Mouse (Mus musculus): ENCODE data around the gene Sdhaf1. TPM values are rescaled to one million over a fixed set of nuclear protein-coding genes. Genes with fewer than 3 reads are reported as not detected.

Gene Sdhaf1
- polyA plus RNA-seq, 1 experiment from 2014 or later: 14.3 TPM

GRCm38 (mm10) chr7:30322865-30323264 lies 830 bp downstream of the Sdhaf1 start:
- Histone ChIP-seq H3K9me3 (no peaks in the 10 kb centered on the region), H3K36me3 (no peaks in the 10 kb centered on the region), H3K27me3 (replicated peaks) (no peaks in the 10 kb centered on the region), H3K4me1 (peaks cover 11% of the 10 kb centered on the region; the same call in 1 of the 2 replicates), H3K4me2 (peak overlapping the region; percentile 78), H3K9ac (no peak overlapping the region), H3K27ac (peak overlapping the region; percentile 92), H3K4me3 (replicated peaks) (peak overlapping the region; percentile 75)
- WGBS: 19% methylated on average over 6 of the region's 6 CpGs
- ATAC-seq (ENCODE audit: insufficient read depth, low FRiP score, low read depth): no peak

- H3K9me3 ChIP-seq: no peaks in the 10 kb centered on the region
- WGBS: 1% methylated on average over 20 of the region's 20 CpGs
- no peaks in the 10 kb centered on the region for H3K27me3 ChIP-seq (replicated peaks)
- ATAC-seq (ENCODE audit: insufficient read depth, low FRiP score, low read depth): peak; percentile 99
- peak overlapping the region; percentile 75 for H3K4me3 ChIP-seq (replicated peaks)
- no peaks in the 10 kb centered on the region for H3K36me3 ChIP-seq
- H3K4me1 ChIP-seq: peaks cover 11% of the 10 kb centered on the region; the same call in 1 of the 2 replicates
- H3K4me2 ChIP-seq: peak overlapping the region; percentile 78
- H3K27ac ChIP-seq: peak overlapping the region; percentile 93
- peak overlapping the region; percentile 60 for H3K9ac ChIP-seq
Measured at GRCm38 (mm10) chr7:30322285-30322667, 1.4 kb downstream of the Sdhaf1 start.

GRCm38 (mm10) chr7:30321539-30322284 lies 2.0 kb downstream of the Sdhaf1 start, which contains the start of gene E130208F15Rik:
TSS of gene E130208F15Rik (plus strand) at chr7:30321740.
- peak; percentile 59 for ATAC-seq (ENCODE audit: insufficient read depth, low FRiP score, low read depth)
- WGBS: under 1% methylated on average over 63 of the region's 63 CpGs
- no peaks in the 10 kb centered on the region for H3K27me3 ChIP-seq (replicated peaks)

GRCm38 (mm10) chr7:30320946-30321345 lies 2.7 kb downstream of the Sdhaf1 start:
- peaks cover 11% of the 10 kb centered on the region; the same call in 1 of the 2 replicates for H3K4me1 ChIP-seq
- H3K9ac ChIP-seq: no peak overlapping the region
- WGBS: 78% methylated on average over 2 of the region's 2 CpGs

More at GRCm38 (mm10) chr7:30321539-30322284, 2.0 kb downstream of the Sdhaf1 start, which contains the start of gene E130208F15Rik:
- H3K4me3 ChIP-seq (replicated peaks): peak within 1 kb of the TSS; percentile 75
- no peaks in the 10 kb centered on the region for H3K36me3 ChIP-seq
- H3K9ac ChIP-seq: peak within 1 kb of the TSS; percentile 60
- H3K4me2 ChIP-seq: peak within 1 kb of the TSS; percentile 78
- H3K9me3 ChIP-seq: no peaks in the 10 kb centered on the region
- peaks cover 11% of the 10 kb centered on the region; the same call in 1 of the 2 replicates for H3K4me1 ChIP-seq
- peak within 1 kb of the TSS; percentile 93 for H3K27ac ChIP-seq

GRCm38 (mm10) chr7:30318142-30318541 lies 5.6 kb downstream of the Sdhaf1 start:
- H3K27ac ChIP-seq: no peak overlapping the region

More at GRCm38 (mm10) chr7:30320946-30321345, 2.7 kb downstream of the Sdhaf1 start:
- Histone ChIP-seq H3K27me3 (replicated peaks) (no peaks in the 10 kb centered on the region), H3K4me3 (replicated peaks) (peak overlapping the region; percentile 75), H3K27ac (no peak overlapping the region), H3K9me3 (no peaks in the 10 kb centered on the region), H3K36me3 (no peaks in the 10 kb centered on the region), H3K4me2 (peak overlapping the region; percentile 78)
- ATAC-seq (ENCODE audit: insufficient read depth, low FRiP score, low read depth): no peak

GRCm38 (mm10) chr7:30315559-30316529 lies 7.9 kb downstream of the Sdhaf1 start:
- 65% methylated on average over 13 of the region's 13 CpGs for WGBS
- Histone ChIP-seq H3K9me3 (no peaks in the 10 kb centered on the region), H3K4me3 (replicated peaks) (peak overlapping the region; percentile 44), H3K4me1 (0 out of 2 replicates have a peak, but pooled peaks cover 3% of the 10 kb centered on the region), H3K27me3 (replicated peaks) (no peaks in the 10 kb centered on the region), H3K9ac (no peak overlapping the region), H3K36me3 (no peaks in the 10 kb centered on the region), H3K27ac (no peak overlapping the region), H3K4me2 (peak overlapping the region; percentile 46)
- ATAC-seq (ENCODE audit: insufficient read depth, low FRiP score, low read depth): no peak

More at GRCm38 (mm10) chr7:30318142-30318541, 5.6 kb downstream of the Sdhaf1 start:
- Histone ChIP-seq H3K9ac (no peak overlapping the region), H3K4me3 (replicated peaks) (no peak overlapping the region), H3K27me3 (replicated peaks) (no peaks in the 10 kb centered on the region), H3K9me3 (no peaks in the 10 kb centered on the region), H3K36me3 (no peaks in the 10 kb centered on the region), H3K4me1 (peaks cover 11% of the 10 kb centered on the region; the same call in 1 of the 2 replicates), H3K4me2 (no peak overlapping the region)
- 97% methylated on average over 3 of the region's 3 CpGs for WGBS
- no peak for ATAC-seq (ENCODE audit: insufficient read depth, low FRiP score, low read depth)

GRCm38 (mm10) chr7:30314721-30315155 lies 9.0 kb downstream of the Sdhaf1 start, which contains the start of gene Syne4:
TSS of gene Syne4 (plus strand) at chr7:30314807.
- Histone ChIP-seq H3K4me2 (peak within 1 kb of the TSS; percentile 46), H3K27me3 (replicated peaks) (no peaks in the 10 kb centered on the region), H3K36me3 (no peaks in the 10 kb centered on the region), H3K9me3 (no peaks in the 10 kb centered on the region), H3K9ac (peak within 1 kb of the TSS; percentile 39), H3K27ac (peak within 1 kb of the TSS; percentile 61), H3K4me1 (0 out of 2 replicates have a peak, but pooled peaks cover 4% of the 10 kb centered on the region), H3K4me3 (replicated peaks) (peak within 1 kb of the TSS; percentile 44)
- peak; percentile 76; the same call in 1 of the 2 replicates for ATAC-seq (ENCODE audit: insufficient read depth, low FRiP score, low read depth)
- 6% methylated on average over 9 of the region's 9 CpGs for WGBS

- no peak overlapping the region for H3K9ac ChIP-seq
- no peak overlapping the region for H3K27ac ChIP-seq
- peaks cover 13% of the 10 kb centered on the region; the same call in 1 of the 2 replicates for H3K4me1 ChIP-seq
- no peaks in the 10 kb centered on the region for H3K36me3 ChIP-seq
- H3K4me2 ChIP-seq: no peak overlapping the region
- ATAC-seq (ENCODE audit: insufficient read depth, low FRiP score, low read depth): no peak
- no peaks in the 10 kb centered on the region for H3K9me3 ChIP-seq
- no peak overlapping the region for H3K4me3 ChIP-seq (replicated peaks)
- H3K27me3 ChIP-seq (replicated peaks): no peaks in the 10 kb centered on the region
- WGBS: 44% methylated on average over 27 of the region's 27 CpGs
Measured at GRCm38 (mm10) chr7:30313666-30314320, 9.9 kb downstream of the Sdhaf1 start.

GRCm38 (mm10) chr7:30310136-30310535 lies 13.6 kb downstream of the Sdhaf1 start:
- no peak overlapping the region for H3K27ac ChIP-seq
- H3K4me2 ChIP-seq: no peak overlapping the region
- H3K9me3 ChIP-seq: no peaks in the 10 kb centered on the region
- ATAC-seq (ENCODE audit: insufficient read depth, low FRiP score, low read depth): no peak
- no peak overlapping the region for H3K9ac ChIP-seq
- peaks cover 19% of the 10 kb centered on the region; the same call in 1 of the 2 replicates for H3K4me1 ChIP-seq
- 81% methylated on average over 12 of the region's 12 CpGs for WGBS
- H3K4me3 ChIP-seq (replicated peaks): no peak overlapping the region
- no peaks in the 10 kb centered on the region for H3K27me3 ChIP-seq (replicated peaks)
- H3K36me3 ChIP-seq: no peaks in the 10 kb centered on the region

GRCm38 (mm10) chr7:30309395-30310129 lies 14.1 kb downstream of the Sdhaf1 start:
- H3K4me3 ChIP-seq (replicated peaks): peak overlapping the region; percentile 67
- no peaks in the 10 kb centered on the region for H3K36me3 ChIP-seq
- H3K27me3 ChIP-seq (replicated peaks): no peaks in the 10 kb centered on the region
- no peak for ATAC-seq (ENCODE audit: insufficient read depth, low FRiP score, low read depth)
- no peaks in the 10 kb centered on the region for H3K9me3 ChIP-seq
- peak overlapping the region; percentile 35 for H3K9ac ChIP-seq
- H3K4me1 ChIP-seq: peaks cover 19% of the 10 kb centered on the region; the same call in 1 of the 2 replicates
- H3K4me2 ChIP-seq: peak overlapping the region; percentile 85
- peak overlapping the region; percentile 36; the same call in 1 of the 2 replicates for H3K27ac ChIP-seq
- 56% methylated on average over 15 of the region's 15 CpGs for WGBS
